Mouse (Mus musculus): Measurements from ENCODE around the gene Xpr1.

DNA sequence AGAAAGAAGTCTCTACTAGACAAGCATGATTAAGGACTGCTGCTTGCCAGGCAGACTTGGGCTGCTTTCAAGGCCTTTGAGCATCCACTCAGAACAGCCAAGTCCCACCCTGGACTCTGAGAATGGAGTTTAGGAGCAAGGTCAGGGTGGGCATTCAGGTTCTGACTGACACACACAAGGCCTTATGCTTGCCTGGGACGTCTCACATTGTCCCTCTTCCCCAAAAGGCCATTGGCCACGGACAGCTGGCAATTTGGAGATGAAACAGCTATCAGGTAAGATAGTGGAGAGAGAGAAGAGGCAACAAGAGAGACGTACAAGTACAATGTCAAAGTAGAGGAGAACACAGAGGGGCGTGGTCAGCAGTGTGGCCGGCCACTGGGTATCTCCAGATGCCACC, 165.6 kb downstream of the Xpr1 start:
- no peak for TF ChIP-seq POLR2A (IDR thresholded peaks at IDR 0.05; ENCODE audit: insufficient read depth, low read length)
- no peak for TF ChIP-seq CTCF (IDR thresholded peaks at IDR 0.05; ENCODE audit: low read depth, low read length)

All from ES-Bruce4 (cell line).